Mouse (Mus musculus) CH12.LX (cell line): ENCODE measurements around the gene Olfml3. TPM values are rescaled to one million over a fixed set of nuclear protein-coding genes. Genes with fewer than 3 reads are reported as not detected.

Experiments
- DNase-seq: peaks from one replicate; pipeline ENCODE4 v3.0.0-alpha.2; 2013; ENCODE audit errors: extremely low read depth
- H3K27ac ChIP-seq: 2 replicates; pipeline ENCODE4 v1.5.1; 2012; ENCODE audit warnings: low read depth, mild to moderate bottlenecking, control low read depth, moderate library complexity; ENCODE audit not compliant: insufficient read depth
- H3K27me3 ChIP-seq: replicated peaks from 2 replicates; pipeline ENCODE3; 2012; ENCODE audit warnings: inconsistent platforms
- H3K36me3 ChIP-seq, 2 experiments: replicated peaks in 1 of 2; 2 replicates each; pipeline versions ENCODE3 to v1.6.1; 2012; ENCODE audit warnings: inconsistent platforms in 1 of 2, low read length in 1 of 2, mild to moderate bottlenecking in 1 of 2, mixed read lengths in 1 of 2, moderate library complexity in 1 of 2; ENCODE audit not compliant: control insufficient read depth in 1 of 2, insufficient read depth in 1 of 2
- H3K4me1 ChIP-seq, 2 experiments: 2 replicates each; pipeline ENCODE4 v1.6.1; 2012; ENCODE audit warnings: inconsistent platforms in 1 of 2, moderate library complexity in 1 of 2; ENCODE audit not compliant: insufficient read depth in 2 of 2, control insufficient read depth in 1 of 2
- H3K4me2 ChIP-seq: 2 replicates; pipeline ENCODE4 v1.6.1; 2012; ENCODE audit warnings: low read depth, mild to moderate bottlenecking, control low read depth; ENCODE audit not compliant: poor library complexity, insufficient read depth, severe bottlenecking
- H3K4me3 ChIP-seq, 3 experiments: fragments of 150-350 bp in 1 of 3; sonication (generic) in 1 of 3; replicated peaks in 1 of 3; 2 replicates each; pipeline versions ENCODE3 to v1.5.1; 2011 to 2012; ENCODE audit warnings: low read depth in 2 of 3, low read length in 2 of 3, mild to moderate bottlenecking in 2 of 3, moderate library complexity in 2 of 3, control low read depth in 1 of 3, improper control_type of control experiment in 1 of 3, inconsistent platforms in 1 of 3, mixed read lengths in 1 of 3; ENCODE audit not compliant: poor library complexity in 1 of 3
- H3K79me2 ChIP-seq: replicated peaks from 2 replicates; pipeline ENCODE4 v1.6.1; 2012; ENCODE audit warnings: mild to moderate bottlenecking, moderate library complexity; ENCODE audit not compliant: control insufficient read depth, poor library complexity, insufficient read depth, severe bottlenecking; ENCODE audit errors: extremely low read depth
- H3K9ac ChIP-seq: 2 replicates; pipeline ENCODE4 v1.6.1; 2012; ENCODE audit warnings: low read depth, mild to moderate bottlenecking, control low read depth, moderate library complexity; ENCODE audit not compliant: insufficient read depth
- H3K9me3 ChIP-seq: replicated peaks from 2 replicates; pipeline ENCODE3; 2012; ENCODE audit warnings: low read length, inconsistent platforms, mixed read lengths
- BHLHE40 ChIP-seq: IDR thresholded peaks from 2 replicates; pipeline ENCODE4 v1.6.1; 2011; ENCODE audit warnings: mild to moderate bottlenecking, low read depth, low read length, improper control_type of control experiment
- CHD1 ChIP-seq: IDR thresholded peaks from 2 replicates; pipeline ENCODE4 v1.6.1; 2012; ENCODE audit warnings: low read depth, low read length, improper control_type of control experiment, inconsistent platforms
- E2F4 ChIP-seq: IDR thresholded peaks from 2 replicates; pipeline ENCODE4 v1.6.1; 2011; ENCODE audit warnings: low read depth, low read length, improper control_type of control experiment; ENCODE audit not compliant: insufficient replicate concordance
- ELF1 ChIP-seq: IDR thresholded peaks from 2 replicates; pipeline ENCODE4 v1.6.1; 2014; ENCODE audit warnings: low read depth, mild to moderate bottlenecking, inconsistent platforms, low read length, improper control_type of control experiment
- ETS1 ChIP-seq: conservative IDR thresholded peaks from 2 replicates; pipeline ENCODE4 v1.6.1; 2012; ENCODE audit warnings: low read depth, mild to moderate bottlenecking, inconsistent platforms, low read length, improper control_type of control experiment, moderate library complexity
- IRF4 ChIP-seq: IDR thresholded peaks from 2 replicates; pipeline ENCODE4 v1.6.1; 2014; ENCODE audit warnings: low read depth, mild to moderate bottlenecking, inconsistent platforms, low read length, improper control_type of control experiment
- JUN ChIP-seq: IDR thresholded peaks from 2 replicates; pipeline ENCODE4 v1.6.1; 2011; ENCODE audit warnings: low read depth, mild to moderate bottlenecking, low read length, improper control_type of control experiment, moderate library complexity; ENCODE audit not compliant: insufficient read depth
- KAT2A ChIP-seq: IDR thresholded peaks from 2 replicates; pipeline ENCODE4 v1.6.1; 2012; ENCODE audit warnings: low read length, improper control_type of control experiment, inconsistent platforms; ENCODE audit not compliant: insufficient replicate concordance
- MAFK ChIP-seq: IDR thresholded peaks from 2 replicates; pipeline ENCODE4 v1.6.1; 2011; ENCODE audit warnings: low read length, improper control_type of control experiment; ENCODE audit not compliant: insufficient replicate concordance
- POLR2A ChIP-seq: IDR thresholded peaks from 2 replicates; pipeline ENCODE4 v1.6.1; 2011; ENCODE audit warnings: low read depth, mild to moderate bottlenecking, improper control_type of control experiment, low read length
- TBP ChIP-seq: conservative IDR thresholded peaks from 2 replicates; pipeline ENCODE4 v1.6.1; 2011; ENCODE audit warnings: low read depth, low read length, improper control_type of control experiment
- TCF12 ChIP-seq: IDR thresholded peaks from 2 replicates; pipeline ENCODE4 v1.6.1; 2014; ENCODE audit warnings: low read depth, mild to moderate bottlenecking, inconsistent platforms, low read length, improper control_type of control experiment
- USF1 ChIP-seq: IDR thresholded peaks from 2 replicates; pipeline ENCODE4 v1.6.1; 2014; ENCODE audit warnings: low read depth, mild to moderate bottlenecking, inconsistent platforms, low read length, improper control_type of control experiment
- USF2 ChIP-seq: conservative IDR thresholded peaks from 2 replicates; pipeline ENCODE4 v1.6.1; 2011; ENCODE audit warnings: low read depth, low read length, improper control_type of control experiment
- dilution Hi-C: fragments of 300-500 bp; cut with MboI; formaldehyde crosslinking; loops from 2 replicates; pipeline ENCODE4 v1.14.3; 2020; ENCODE audit warnings: low sequenced_read_pairs; ENCODE audit not compliant: extremely low pct_unique_long_range_greater_than_20kb, extremely low pct_ligation_motif_present
- in situ Hi-C: fragments of 300-500 bp; cut with MboI; formaldehyde crosslinking; loops from 3 replicates; pipeline ENCODE4 v1.14.3; 2019; ENCODE audit warnings: low sequenced_read_pairs, low pct_ligation_motif_present, low pct_unique_long_range_greater_than_20kb, mixed read lengths
- polyA plus RNA-seq: library from polyadenylated mRNA; unstranded; fragments of >175 nt; gene quantifications from 2 replicates; pipeline ENCODE4 v1.2.1, GENCODE M21; 2012; ENCODE audit warnings: low read depth; ENCODE audit not compliant: insufficient read length
- total RNA-seq, 2 experiments: library from RNA; depleted of rRNA; stranded (reverse); fragments of 300-350 nt in 1 of 2; fragments of >200 nt in 1 of 2; gene quantifications; 2 replicates each; pipeline ENCODE4 v1.2.3; 2012 to 2014

Gene Olfml3
- total and polyA plus RNA-seq, 3 experiments, result 14.0 to 33.3 (median 19.7) TPM

DNA sequence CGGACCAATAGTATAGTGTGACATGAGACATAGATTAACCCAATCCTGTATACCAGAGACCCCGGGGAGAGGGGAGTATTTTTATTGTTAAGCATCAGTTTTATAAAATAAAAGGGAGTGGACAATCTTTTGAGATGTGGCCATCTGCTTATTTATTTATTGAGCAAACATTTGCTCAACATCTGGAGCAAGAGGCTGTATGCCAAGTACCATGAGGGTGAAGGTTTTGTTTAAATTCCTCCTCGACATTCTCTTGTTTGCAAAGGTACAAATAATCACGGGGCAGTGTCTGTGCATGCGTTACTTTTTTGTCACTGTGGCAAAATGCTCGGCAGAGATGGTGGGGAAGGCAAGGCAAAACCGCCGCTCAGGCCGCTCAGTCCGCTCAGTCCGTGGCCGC lies 32.4 kb downstream of the Olfml3 start:
- TF ChIP-seq TCF12 (no peak), E2F4 (no peak), ETS1 (no peak), USF1 (no peak), ELF1 (no peak), MAFK (no peak), KAT2A (no peak), CHD1 (no peak), TBP (no peak), IRF4 (no peak), USF2 (no peak)

DNA sequence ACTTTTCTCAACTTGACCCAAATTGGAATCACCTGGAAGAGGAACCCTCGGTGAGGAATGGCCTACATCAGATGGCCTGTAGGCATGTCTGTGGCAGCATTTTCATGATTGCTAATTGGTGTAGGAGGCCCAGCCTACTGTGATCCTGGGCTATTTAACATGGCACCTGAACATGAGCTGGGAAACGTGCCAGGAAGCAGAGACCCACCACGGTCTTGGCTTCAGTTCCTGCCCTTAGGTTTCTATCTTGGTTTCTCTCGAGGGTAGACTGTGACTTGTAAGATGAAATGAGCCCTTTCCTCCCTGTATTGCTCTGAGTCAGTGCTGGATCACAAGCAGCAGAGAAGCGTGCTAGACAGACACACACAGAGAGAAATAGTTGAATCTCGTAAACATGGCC lies 33.1 kb downstream of the Olfml3 start:
- no peak overlapping the region for H3K4me2 ChIP-seq
- no peaks in the 10 kb centered on the region for H3K79me2 ChIP-seq
- in situ Hi-C loops (no loop called here), dilution Hi-C loops (no loop called here)
- no peaks in the 10 kb centered on the region for H3K27me3 ChIP-seq
- H3K4me1 ChIP-seq, result peaks cover 0 to 2% of the 10 kb centered on the region in 2 experiments; a peak in 1 of 4 replicates
- no peak for DNase-seq
- no peak overlapping the region for H3K27ac ChIP-seq
- H3K36me3 ChIP-seq, result no peaks in the 10 kb centered on the region
- H3K4me3 ChIP-seq, result no peak overlapping the region
- H3K9ac ChIP-seq, result no peak overlapping the region
- TF ChIP-seq JUN, result no peak
- peak; percentile 54 for TF ChIP-seq BHLHE40
- no peak for TF ChIP-seq POLR2A
- no peaks in the 10 kb centered on the region for H3K9me3 ChIP-seq

More for the DNA sequence above, 32.4 kb downstream of the Olfml3 start:
- Histone ChIP-seq H3K4me2 (no peak overlapping the region), H3K9me3 (no peaks in the 10 kb centered on the region), H3K27me3 (no peaks in the 10 kb centered on the region), H3K4me3 (no peak overlapping the region), H3K36me3 (no peaks in the 10 kb centered on the region), H3K4me1 (peaks cover 0 to 2% of the 10 kb centered on the region in 2 experiments; a peak in 1 of 4 replicates), H3K79me2 (no peaks in the 10 kb centered on the region), H3K27ac (no peak overlapping the region), H3K9ac (no peak overlapping the region)
- DNase-seq, result no peak
- dilution Hi-C loops, result no loop called here
- in situ Hi-C loops, result no loop called here
